Mouse (Mus musculus) heart, adult 2 months (tissue): ENCODE results near the gene Timm17a.

Experiments
- CTCF ChIP-seq: fragments of 200-600 bp; IDR thresholded peaks from 2 replicates; pipeline ENCODE4 v1.8.1; 2022; ENCODE audit warnings: antibody characterized with exemption, mild to moderate bottlenecking, moderate library complexity
- POLR2A ChIP-seq: fragments of 200-500 bp; IDR thresholded peaks from 2 replicates; pipeline ENCODE4 v1.6.1; 2011; ENCODE audit warnings: mild to moderate bottlenecking, low read depth, low read length, control low read depth; ENCODE audit not compliant: insufficient read depth

- no peak for TF ChIP-seq POLR2A
- TF ChIP-seq CTCF, result no peak
Measured at GRCm38 (mm10) chr1:135248434-135248850, 65.1 kb downstream of the Timm17a start.
